Comparison of ENCODE assay signal across 25 mouse cellular contexts in genomic region chr3:19368998-19369397, GRCm38 (mm10).
DNase-seq lines count a peak whose midpoint lies in the region; ATAC-seq lines count a peak whose summit lies in the region.
"Had no signal": no experiment of that assay in that cellular context is flagged by ENCODE, and none has a peak within 500 bp of the region (broad histone marks: within the 10 kb centered on the region; RNA-seq: fewer than 3 reads in every experiment).

No protein-coding gene starts in this region.

- no peak overlapping the region for H3K4me3 ChIP-seq in hindbrain, embryonic 13.5 days
- H3K4me3 ChIP-seq in hindbrain, embryonic 14.5 days (replicated peaks; ENCODE audit: low read length), result no peak overlapping the region
- H3K4me3 ChIP-seq: embryonic facial prominence, embryonic 15.5 days; forebrain, embryonic 15.5 days; hindbrain, embryonic 12.5 days had no signal

- H3K27me3 ChIP-seq in hindbrain, embryonic 13.5 days, result no peaks in the 10 kb centered on the region
- no peaks in the 10 kb centered on the region for H3K27me3 ChIP-seq in hindbrain, embryonic 14.5 days (ENCODE audit: control insufficient read depth, insufficient read depth, low read length)
- H3K27me3 ChIP-seq: embryonic facial prominence, embryonic 15.5 days; forebrain, embryonic 15.5 days; hindbrain, embryonic 12.5 days; Patski had no signal

- WGBS in hindbrain, embryonic 13.5 days, result 83% methylated on average over 1 of the region's 1 CpGs
- WGBS in hindbrain, embryonic 14.5 days, result 91% methylated on average over 1 of the region's 1 CpGs

- H3K27ac ChIP-seq in hindbrain, embryonic 13.5 days, result no peak overlapping the region
- H3K27ac ChIP-seq in hindbrain, embryonic 14.5 days, result no peak overlapping the region
- H3K27ac ChIP-seq: embryonic facial prominence, embryonic 15.5 days; forebrain, embryonic 15.5 days; hindbrain, embryonic 12.5 days; hindbrain, postnatal 0 days had no signal

- H3K4me1 ChIP-seq in hindbrain, embryonic 13.5 days (replicated peaks), result no peaks in the 10 kb centered on the region
- no peaks in the 10 kb centered on the region for H3K4me1 ChIP-seq in hindbrain, embryonic 14.5 days (replicated peaks; ENCODE audit: control insufficient read depth, insufficient read depth, low read length)
- H3K4me1 ChIP-seq: embryonic facial prominence, embryonic 15.5 days; forebrain, embryonic 15.5 days; hindbrain, embryonic 12.5 days had no signal

- H3K9ac ChIP-seq in hindbrain, embryonic 13.5 days, result no peak overlapping the region
- H3K9ac ChIP-seq in hindbrain, embryonic 14.5 days, result no peak overlapping the region
- H3K9ac ChIP-seq: embryonic facial prominence, embryonic 15.5 days; forebrain, embryonic 15.5 days; hindbrain, embryonic 12.5 days had no signal

- ATAC-seq in granulocyte monocyte progenitor cell, adult 5-6 weeks (replicated peaks; ENCODE audit: poor library complexity, severe bottlenecking), result peak; percentile 87
- peak; percentile 39; the same call in 1 of the 2 replicates for ATAC-seq in neutrophil, adult 5-6 weeks (ENCODE audit: extremely low read depth, insufficient number of reproducible peaks, low FRiP score, poor library complexity, severe bottlenecking)
- no peak for ATAC-seq in hindbrain, embryonic 13.5 days (ENCODE audit: low FRiP score)
- no peak for ATAC-seq in hindbrain, embryonic 14.5 days (ENCODE audit: low FRiP score)
- ATAC-seq: forebrain, embryonic 15.5 days; hindbrain, postnatal 0 days; inflammation-experienced regulatory T-cells, adult 6 months; intestine, embryonic 16.5 days; Patski had no signal

- no peaks in the 10 kb centered on the region for H3K36me3 ChIP-seq in hindbrain, embryonic 13.5 days
- no peaks in the 10 kb centered on the region for H3K36me3 ChIP-seq in hindbrain, embryonic 14.5 days (replicated peaks; ENCODE audit: control insufficient read depth, insufficient read depth)
- H3K36me3 ChIP-seq: embryonic facial prominence, embryonic 15.5 days; forebrain, embryonic 15.5 days; G1E; hindbrain, embryonic 12.5 days had no signal

- H3K9me3 ChIP-seq in hindbrain, embryonic 13.5 days, result no peaks in the 10 kb centered on the region
- no peaks in the 10 kb centered on the region for H3K9me3 ChIP-seq in hindbrain, embryonic 14.5 days (ENCODE audit: control insufficient read depth, low read length)
- H3K9me3 ChIP-seq: embryonic facial prominence, embryonic 15.5 days; forebrain, embryonic 15.5 days; G1E; hindbrain, embryonic 12.5 days had no signal

- H3K4me2 ChIP-seq in hindbrain, embryonic 13.5 days, result no peak overlapping the region
- no peak overlapping the region for H3K4me2 ChIP-seq in hindbrain, embryonic 14.5 days (replicated peaks)
- H3K4me2 ChIP-seq: embryonic facial prominence, embryonic 15.5 days; forebrain, embryonic 15.5 days; heart, embryonic 11.5 days; hindbrain, embryonic 12.5 days had no signal

- DNase-seq in lung, postnatal 36 days, result peak; percentile 14
- no peak for DNase-seq in lung, postnatal 4 days
- DNase-seq in A20 (ENCODE audit: low read depth, low spot score), result peak; percentile 65
- no peak for DNase-seq in right cerebral cortex, postnatal 4 days
- no peak for DNase-seq in hindbrain, embryonic 14.5 days (ENCODE audit: low spot score)
- DNase-seq: adrenal gland, postnatal 10 days; adrenal gland, postnatal 36 days; cerebellum, adult 18-20 months; cerebellum, adult 9-10 months; cerebellum, postnatal 14 days; embryo, embryonic 11 days; gastrocnemius, postnatal 25 days; heart, adult 11 months had no signal

Comparison
In these comparisons a context has a peak if more than half of its experiments do, and no peak if none do; other contexts are left out.
1. DNase-seq: peak in lung, postnatal 36 days (single experiment) and A20 (single experiment); none in lung, postnatal 4 days (0 of 2), right cerebral cortex, postnatal 4 days (single experiment) and hindbrain, embryonic 14.5 days (single experiment).
2. ATAC-seq: peak in granulocyte monocyte progenitor cell, adult 5-6 weeks (single experiment) and neutrophil, adult 5-6 weeks (single experiment); none in hindbrain, embryonic 13.5 days (single experiment) and hindbrain, embryonic 14.5 days (single experiment).